Mouse (Mus musculus) bone marrow macrophage, adult 2 months (primary cell): ENCODE data around the gene Cpa2. TPM values are rescaled to one million over a fixed set of nuclear protein-coding genes. Genes with fewer than 3 reads are reported as not detected.

Source experiments
- H3K27ac ChIP-seq: 2 replicates; pipeline ENCODE4 v1.5.1; 2012; ENCODE audit warnings: low read depth, low read length; ENCODE audit not compliant: insufficient read depth
- H3K4me1 ChIP-seq: 2 replicates; pipeline ENCODE4 v1.6.1; 2012; ENCODE audit warnings: low read length; ENCODE audit not compliant: control insufficient read depth, insufficient read depth
- H3K4me3 ChIP-seq: 2 replicates; pipeline ENCODE4 v1.5.1; 2012; ENCODE audit warnings: mild to moderate bottlenecking, low read length, moderate library complexity; ENCODE audit not compliant: insufficient read depth
- CTCF ChIP-seq: IDR thresholded peaks from 2 replicates; pipeline ENCODE4 v1.5.1; 2012; ENCODE audit warnings: low read depth, mild to moderate bottlenecking, low read length, moderate library complexity
- POLR2A ChIP-seq: IDR thresholded peaks from 2 replicates; pipeline ENCODE4 v1.6.1; 2012; ENCODE audit warnings: mild to moderate bottlenecking, low read depth, low read length, borderline replicate concordance
- polyA plus RNA-seq: library from polyadenylated mRNA; stranded (reverse); fragments of >200 nt; gene quantifications from 2 replicates; pipeline ENCODE4 v1.2.4, GENCODE M21; 2012; ENCODE audit not compliant: missing spikeins, insufficient read depth, insufficient read length

Gene Cpa2
- polyA plus RNA-seq, 1 experiment = not detected

DNA sequence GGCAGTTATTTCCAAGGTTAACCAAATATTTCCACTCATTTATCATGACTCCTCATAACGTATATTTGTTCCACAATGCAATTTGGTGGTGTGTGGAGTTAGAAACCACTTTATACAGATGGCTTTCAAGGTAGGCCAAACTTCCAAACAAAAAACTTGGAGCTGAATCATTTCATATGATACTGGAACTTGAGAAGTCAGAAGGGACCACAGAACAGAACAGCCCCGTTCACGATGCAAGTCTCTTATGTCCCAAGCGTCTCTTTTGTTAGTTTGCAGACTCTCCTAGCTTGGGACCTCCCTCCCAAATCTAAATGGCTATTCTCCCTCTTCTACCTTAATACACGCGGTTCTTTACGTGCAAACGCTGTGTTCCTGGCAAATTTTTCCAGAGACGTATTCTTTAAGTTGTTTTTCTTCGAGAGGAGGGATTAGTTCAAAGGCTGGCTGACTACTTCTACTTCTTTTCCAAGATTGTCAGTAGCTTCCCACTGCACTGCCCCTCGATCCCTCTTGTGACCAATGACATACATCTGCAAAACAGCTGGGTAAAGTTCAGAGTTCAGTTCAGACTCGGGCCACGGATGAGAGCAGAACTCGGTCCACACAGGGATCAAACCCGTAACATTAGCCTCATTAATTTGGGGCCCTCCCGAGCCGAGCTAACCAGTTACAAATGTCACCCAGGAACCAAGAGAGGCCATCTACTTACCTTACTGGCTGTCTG, 35.3 kb downstream of the Cpa2 start:
- Histone ChIP-seq H3K27ac (no peak overlapping the region), H3K4me1 (no peaks in the 10 kb centered on the region), H3K4me3 (no peak overlapping the region)
- TF ChIP-seq CTCF (no peak), POLR2A (no peak)

GRCm38 (mm10) chr6:30579961-30580840, 38.8 kb downstream of the Cpa2 start:
- no peak overlapping the region for H3K27ac ChIP-seq
- H3K4me3 ChIP-seq = no peak overlapping the region
- no peak for TF ChIP-seq POLR2A
- TF ChIP-seq CTCF = no peak
- no peaks in the 10 kb centered on the region for H3K4me1 ChIP-seq

- Histone ChIP-seq H3K27ac (no peak overlapping the region), H3K4me3 (no peak overlapping the region), H3K4me1 (no peaks in the 10 kb centered on the region)
- TF ChIP-seq POLR2A = no peak
- no peak for TF ChIP-seq CTCF
Measured at GRCm38 (mm10) chr6:30580841-30581176, 39.4 kb downstream of the Cpa2 start.

DNA sequence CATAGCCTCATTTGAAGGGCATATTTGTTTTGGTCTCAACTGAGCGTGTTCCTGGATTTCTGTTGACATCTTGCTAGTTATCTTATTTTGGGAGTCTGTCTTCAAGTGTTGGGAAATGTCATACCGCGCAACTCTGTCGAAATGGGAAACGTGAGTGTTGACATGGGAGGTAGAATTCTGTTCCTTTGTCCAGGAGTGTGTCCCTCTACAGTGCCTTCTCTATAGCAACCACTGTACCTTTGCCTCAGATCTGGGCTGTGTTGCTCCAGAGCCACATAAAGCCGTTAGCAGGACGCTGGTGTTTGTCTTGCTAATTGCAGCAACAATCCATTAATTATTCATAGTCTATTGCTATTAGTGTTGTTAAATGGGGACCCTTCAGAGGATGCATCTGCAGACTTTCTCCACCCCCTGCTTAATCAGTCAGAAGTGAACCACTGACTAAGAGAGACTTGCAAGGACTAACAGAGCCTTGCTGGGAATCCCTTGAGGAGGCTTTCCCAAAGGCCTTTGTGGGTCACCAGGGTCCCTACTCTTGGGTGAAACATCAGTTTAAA, 45.6 kb downstream of the Cpa2 start:
- Histone ChIP-seq H3K27ac (no peak overlapping the region), H3K4me1 (no peaks in the 10 kb centered on the region)
- TF ChIP-seq CTCF (no peak), POLR2A (no peak)

GRCm38 (mm10) chr6:30589819-30590218, 48.4 kb downstream of the Cpa2 start:
- no peak overlapping the region for H3K4me3 ChIP-seq
- TF ChIP-seq CTCF (no peak), POLR2A (no peak)
- H3K27ac ChIP-seq = no peak overlapping the region
- no peaks in the 10 kb centered on the region for H3K4me1 ChIP-seq

More for the DNA sequence above, 45.6 kb downstream of the Cpa2 start:
- no peak overlapping the region for H3K4me3 ChIP-seq

- Histone ChIP-seq H3K4me1 (no peaks in the 10 kb centered on the region), H3K27ac (no peak overlapping the region), H3K4me3 (no peak overlapping the region)
- TF ChIP-seq POLR2A (no peak), CTCF (no peak)
Measured at GRCm38 (mm10) chr6:30591851-30592404, 50.5 kb downstream of the Cpa2 start.

- Histone ChIP-seq H3K4me1 (no peaks in the 10 kb centered on the region), H3K4me3 (no peak overlapping the region), H3K27ac (no peak overlapping the region)
- TF ChIP-seq CTCF (no peak), POLR2A (no peak)
Measured at GRCm38 (mm10) chr6:30592417-30592974, 51.1 kb downstream of the Cpa2 start.

DNA sequence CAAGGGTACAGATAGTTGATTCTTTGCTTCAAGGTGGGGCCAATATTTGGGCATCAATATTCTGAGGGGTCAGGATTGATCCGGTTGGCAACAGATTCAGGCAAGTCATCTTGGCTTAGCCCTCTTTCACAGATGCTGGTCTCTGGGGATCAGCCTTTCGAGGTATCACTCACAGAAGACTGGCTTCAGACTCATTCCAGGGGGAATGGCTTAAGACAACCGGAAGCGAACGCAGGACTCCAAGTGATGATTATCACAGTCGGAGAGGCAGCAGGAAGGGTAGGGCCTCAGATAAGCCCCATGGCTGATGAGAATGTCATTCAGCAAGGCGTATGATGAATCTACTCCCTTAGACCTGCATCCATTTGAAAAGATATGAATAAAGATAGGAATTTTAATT, 53.0 kb downstream of the Cpa2 start:
- no peak for TF ChIP-seq CTCF
- TF ChIP-seq POLR2A = no peak

GRCm38 (mm10) chr6:30596230-30596898, 55.0 kb downstream of the Cpa2 start:
- no peak for TF ChIP-seq CTCF
- TF ChIP-seq POLR2A = no peak
- Histone ChIP-seq H3K27ac (no peak overlapping the region), H3K4me3 (no peak overlapping the region), H3K4me1 (no peaks in the 10 kb centered on the region)

More for the DNA sequence above, 53.0 kb downstream of the Cpa2 start:
- no peak overlapping the region for H3K27ac ChIP-seq
- no peak overlapping the region for H3K4me3 ChIP-seq
- H3K4me1 ChIP-seq = no peaks in the 10 kb centered on the region
